Mouse (Mus musculus) adrenal gland, postnatal 4 days (tissue): ENCODE data around the gene Creg2. TPM values are rescaled to one million over a fixed set of nuclear protein-coding genes. Genes with fewer than 3 reads are reported as not detected.

Experiments used
- DNase-seq, 2 experiments: peaks; one replicate each; pipeline ENCODE4 v3.0.0; 2021 to 2022; ENCODE audit warnings: low spot score in 2 of 2, mixed read lengths in 2 of 2
- long read RNA-seq, 2 experiments: library from polyadenylated mRNA; stranded (forward); transcript quantifications; one replicate each; pipeline ENCODE4 v2.0.0; 2021
- total RNA-seq, 2 experiments: library from RNA; stranded (reverse); gene quantifications; 2 replicates each; pipeline ENCODE4 v1.2.3; 2021

Gene Creg2
- under 1 TPM; 0.56 to 0.98 TPM for total RNA-seq
- long read RNA-seq, experiment 1, full-length matches to known transcripts, result 2 of 2 reads
- long read RNA-seq, experiment 1, partial matches to known transcripts, result 0 of 2 reads
- long read RNA-seq, experiment 1, other reads (novel, unspliced or antisense), result 0 of 2 reads
- long read RNA-seq, experiment 2, full-length matches to known transcripts, result 2 of 2 reads
- long read RNA-seq, experiment 2, partial matches to known transcripts, result 0 of 2 reads
- long read RNA-seq, experiment 2, other reads (novel, unspliced or antisense), result 0 of 2 reads

DNA sequence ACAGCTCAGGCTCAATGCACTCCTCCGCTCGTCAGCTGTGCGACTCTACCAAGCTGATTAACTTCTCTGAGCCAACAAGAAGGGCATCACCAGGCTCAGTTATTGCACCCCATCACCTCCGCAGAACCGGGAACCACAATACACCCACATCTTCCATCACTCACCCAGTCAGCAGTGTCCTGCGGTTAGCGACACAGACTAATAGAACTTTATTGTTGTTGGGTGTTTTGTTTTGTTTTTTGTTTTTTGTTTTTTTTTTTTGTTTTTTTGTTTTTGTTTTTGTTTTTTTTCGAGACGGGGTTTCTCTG lies at the start of gene Creg2:
Gene Creg2, minus strand, starts transcription at position 234 of the 308 bp plus-strand sequence.
- no peak for DNase-seq

DNA sequence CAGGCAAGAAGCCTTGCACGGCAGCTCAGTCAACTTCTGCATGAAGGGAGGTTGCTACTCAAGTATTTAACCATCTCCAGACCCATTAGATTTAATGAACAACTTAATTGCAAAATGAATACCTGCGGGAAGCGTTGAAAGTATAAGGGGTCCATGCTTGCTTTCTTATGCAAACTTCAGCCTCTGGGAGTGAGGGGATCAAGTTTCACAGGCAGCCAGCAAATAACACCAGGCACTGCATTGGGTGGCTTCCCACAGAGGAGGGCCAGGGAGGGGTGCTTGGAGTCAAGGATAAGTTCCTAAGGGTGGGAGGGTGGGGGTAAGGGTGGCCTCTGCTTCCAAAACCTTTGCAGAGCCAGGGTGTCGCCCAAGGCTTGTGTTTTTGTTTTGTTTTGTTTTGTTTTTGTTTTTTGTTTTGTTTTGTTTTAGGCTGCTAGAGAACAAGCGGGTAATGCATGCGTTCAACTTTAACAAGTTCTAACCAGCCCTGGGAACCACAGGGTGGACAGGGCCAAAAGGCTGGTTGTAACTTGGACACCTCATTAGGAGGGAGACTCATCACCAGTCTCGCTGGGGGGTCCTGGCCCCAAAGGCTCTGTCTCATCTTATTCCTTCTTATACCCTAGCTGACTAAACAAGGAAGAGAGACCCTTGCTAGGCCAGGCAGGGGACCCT lies 49.5 kb upstream of the Creg2 start:
- no peak for DNase-seq

DNA sequence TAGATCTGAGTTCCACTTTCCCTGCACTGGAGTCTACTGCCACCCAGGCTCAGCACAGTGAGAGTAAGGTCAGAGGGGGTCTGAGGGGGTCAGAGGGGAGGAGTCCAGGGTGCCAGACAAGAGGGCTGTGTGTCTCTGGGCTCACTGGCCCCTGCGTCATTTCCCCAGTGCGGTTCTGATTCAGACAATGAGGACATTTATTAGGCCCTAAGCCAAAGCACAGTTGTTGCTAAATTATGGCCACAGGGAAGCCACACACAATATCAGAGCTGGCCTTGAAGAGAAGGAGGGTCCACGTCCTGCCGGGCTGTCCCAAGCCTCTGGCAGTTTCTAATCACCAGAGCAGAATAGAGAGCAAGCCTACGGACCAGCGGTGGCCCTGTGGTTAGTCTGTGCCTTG lies 47.2 kb upstream of the Creg2 start:
- no peak for DNase-seq

GRCm38 (mm10) chr1:39695198-39695597 lies 43.9 kb upstream of the Creg2 start:
- DNase-seq, result no peak

DNA sequence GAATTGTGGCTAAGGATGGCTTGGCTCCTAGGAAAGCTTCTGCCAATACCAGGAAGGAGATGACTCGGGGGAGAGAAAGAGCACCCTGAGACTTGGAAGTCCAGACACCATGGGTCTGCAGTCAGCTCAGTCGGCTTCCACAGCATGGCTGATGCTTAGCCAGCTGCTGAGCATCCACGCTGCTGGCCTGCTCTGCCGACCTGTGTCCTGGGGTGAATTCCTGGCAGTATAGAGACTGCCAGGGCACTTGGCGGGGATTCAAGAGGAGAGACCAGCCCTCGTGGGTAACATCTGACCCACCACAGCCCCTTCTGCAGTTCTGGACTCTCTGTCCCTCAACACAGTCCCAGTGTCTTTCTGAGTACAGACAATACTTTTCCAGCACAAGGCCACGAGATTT lies 43.5 kb upstream of the Creg2 start:
- DNase-seq, result no peak

DNA sequence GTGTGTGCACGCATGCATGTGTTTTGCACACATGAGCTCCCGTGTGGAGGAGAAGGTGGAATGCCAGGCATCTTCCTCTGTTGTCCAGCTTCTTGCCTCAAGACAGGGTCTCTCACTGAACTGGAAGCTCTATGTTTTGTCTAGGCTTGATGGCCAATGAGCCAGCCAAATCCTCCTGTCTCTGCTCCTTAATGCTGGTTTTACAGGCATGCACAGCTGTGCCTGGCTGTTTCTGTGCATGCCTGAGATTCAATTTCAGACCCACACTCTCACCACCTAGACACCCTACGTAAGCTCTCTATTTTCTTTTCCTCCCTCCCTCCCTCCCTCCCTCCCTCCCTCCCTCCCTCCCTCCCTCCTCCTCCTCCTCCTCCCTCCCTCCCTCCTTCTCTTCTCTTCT lies 40.7 kb upstream of the Creg2 start:
- DNase-seq, result no peak

DNA sequence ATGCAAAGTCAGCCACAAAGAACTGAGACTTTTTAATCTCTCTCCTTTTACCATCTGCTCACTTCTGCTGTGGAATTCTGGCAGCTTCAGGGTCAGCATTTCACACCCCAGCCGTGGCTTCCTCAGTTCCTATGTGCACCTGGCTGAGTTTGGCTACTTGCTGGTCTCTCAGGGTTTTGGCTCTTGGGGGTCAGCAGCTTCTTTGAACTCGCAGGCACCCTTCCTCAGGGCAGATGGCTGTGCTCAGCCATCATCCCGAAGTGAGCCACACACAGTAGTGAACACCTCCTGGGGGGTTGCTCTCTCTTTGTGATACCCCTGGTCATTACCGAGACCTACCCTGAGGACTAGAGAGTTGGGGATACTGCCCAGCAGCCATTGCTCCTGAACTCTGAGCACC lies 39.8 kb upstream of the Creg2 start:
- no peak for DNase-seq

GRCm38 (mm10) chr1:39688573-39688972 lies 37.3 kb upstream of the Creg2 start:
- no peak for DNase-seq

DNA sequence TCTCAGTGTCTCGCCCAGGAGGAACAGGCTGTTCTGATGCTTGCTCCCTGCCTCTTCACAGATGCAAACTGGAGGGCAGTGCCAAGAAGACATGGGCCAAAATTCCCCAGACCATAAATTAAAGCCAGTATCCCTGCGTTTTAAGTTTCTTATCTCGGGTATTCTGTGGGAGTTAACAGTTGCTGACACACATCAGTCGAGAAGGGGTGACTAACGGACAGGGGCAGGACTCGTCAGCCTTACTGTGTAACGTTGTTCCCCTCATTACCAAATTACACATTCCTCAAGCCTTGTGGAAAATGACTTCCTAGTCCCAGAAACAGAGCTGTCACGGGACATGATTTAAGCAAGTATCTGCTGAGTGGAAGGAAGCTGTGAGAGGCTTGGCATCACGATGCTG lies 36.0 kb upstream of the Creg2 start:
- DNase-seq, result no peak

DNA sequence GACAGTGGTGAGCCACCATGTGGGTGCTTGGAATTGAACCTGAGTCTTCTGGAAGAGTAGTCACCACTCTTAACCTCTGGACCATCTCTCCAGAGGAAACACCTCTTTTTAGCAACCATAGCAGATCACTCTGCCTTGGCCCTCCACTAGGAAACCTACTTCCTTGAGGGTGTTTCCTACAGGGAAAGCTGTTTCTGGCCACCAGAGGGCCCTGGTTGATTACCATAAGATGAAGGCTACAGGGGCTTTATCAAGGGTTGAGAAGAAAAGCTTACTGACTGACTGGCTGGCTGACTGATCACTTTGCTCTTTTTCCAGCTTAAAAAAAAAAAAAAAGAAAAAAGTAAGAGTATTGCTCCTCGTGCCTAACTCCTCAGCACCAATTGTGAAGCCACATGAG lies 34.6 kb upstream of the Creg2 start:
- DNase-seq, result peak; percentile 19 to 57

GRCm38 (mm10) chr1:39681638-39682037 lies 30.4 kb upstream of the Creg2 start:
- DNase-seq, result no peak

- DNase-seq, result no peak
These were observed 29.3 kb upstream of the Creg2 start for GRCm38 (mm10) chr1:39680546-39680945.

GRCm38 (mm10) chr1:39678883-39679282 lies 27.6 kb upstream of the Creg2 start:
- DNase-seq, result no peak

GRCm38 (mm10) chr1:39676221-39676876 lies 25.1 kb upstream of the Creg2 start:
- DNase-seq, result no peak

- no peak for DNase-seq
These were observed 21.3 kb upstream of the Creg2 start for GRCm38 (mm10) chr1:39672362-39673105.

DNA sequence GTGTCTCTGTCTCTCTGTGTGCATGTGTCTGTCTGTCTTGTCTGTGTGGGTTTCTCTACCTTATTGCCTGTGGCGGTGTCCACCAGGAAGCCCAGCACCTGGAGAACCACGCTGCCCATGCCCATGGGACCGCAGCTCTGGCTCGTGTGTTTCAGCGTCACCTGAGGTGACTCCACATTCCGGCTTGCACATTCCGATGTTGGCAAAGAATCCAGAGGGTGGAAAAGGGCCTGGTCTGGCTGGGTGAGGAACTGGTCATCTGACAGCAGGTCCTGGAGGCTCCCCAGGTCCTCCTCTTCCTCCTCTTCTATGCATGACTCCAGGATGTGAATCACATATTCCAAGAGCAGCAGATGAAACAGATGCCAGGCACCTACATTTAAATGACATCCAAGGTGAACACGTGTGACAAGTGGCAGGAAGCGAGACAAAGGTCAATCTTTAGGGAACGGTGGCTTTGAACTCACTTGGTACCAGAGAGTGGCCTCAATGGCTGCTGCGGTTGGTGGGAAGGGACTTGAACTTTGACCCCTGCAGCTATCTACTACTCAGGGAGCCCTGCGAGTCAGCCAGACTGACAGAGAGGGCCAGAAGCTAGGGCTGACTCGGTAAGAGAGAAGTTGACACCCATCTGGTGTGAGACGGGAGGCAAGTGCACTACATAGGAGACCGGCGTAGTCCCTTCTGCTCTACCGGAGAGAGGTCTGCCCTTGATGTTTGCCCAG lies 19.1 kb upstream of the Creg2 start:
- DNase-seq, result no peak

DNA sequence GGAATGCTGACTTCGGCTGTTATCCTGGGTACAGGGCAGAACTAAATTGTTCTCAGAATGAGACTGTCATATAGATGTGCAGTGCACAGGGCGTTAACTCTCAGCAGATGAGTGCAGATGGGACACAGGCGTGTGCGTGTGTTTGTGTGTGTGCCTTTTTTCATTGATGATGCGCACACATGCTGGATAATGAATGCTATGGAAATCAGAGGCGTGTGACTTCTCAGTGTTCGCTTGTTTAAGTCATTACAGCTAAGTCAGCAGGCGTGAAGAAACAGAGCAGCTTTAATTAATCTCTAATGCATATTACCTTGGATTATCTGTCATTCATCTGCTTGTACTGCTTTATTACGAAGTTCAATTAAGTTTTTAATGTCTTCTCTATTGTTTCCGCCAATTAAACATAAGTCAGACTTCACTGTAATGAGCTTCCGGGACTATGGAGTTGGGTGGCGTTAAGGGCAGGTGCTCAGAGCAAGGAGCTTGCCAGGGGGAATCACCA lies 15.5 kb upstream of the Creg2 start:
- DNase-seq, result no peak

- DNase-seq, result no peak
These were observed 12.9 kb upstream of the Creg2 start for GRCm38 (mm10) chr1:39664039-39664625.

DNA sequence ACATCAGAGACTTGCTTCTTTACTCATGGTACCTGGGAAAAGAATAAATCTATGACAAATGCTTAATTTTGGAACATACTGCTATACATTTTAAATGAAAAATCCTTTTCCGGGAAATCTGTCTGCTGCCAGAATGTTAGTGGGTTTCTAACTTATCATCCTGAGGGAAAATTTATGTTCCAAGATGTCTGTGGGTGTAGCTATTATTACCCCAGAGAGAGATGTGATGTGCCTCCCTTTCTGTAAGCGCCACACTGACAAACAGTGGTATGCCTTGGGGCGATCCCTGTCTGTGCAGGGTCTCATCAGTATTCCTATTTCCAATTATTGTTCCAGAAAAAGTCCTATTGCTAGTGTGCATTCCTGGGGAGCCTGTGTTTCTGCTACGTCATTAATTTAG lies 11.8 kb upstream of the Creg2 start:
- no peak for DNase-seq

GRCm38 (mm10) chr1:39656976-39657529 lies 5.8 kb upstream of the Creg2 start:
- no peak for DNase-seq
